Mouse (Mus musculus): ENCODE measurements around the gene Smim13. TPM values are rescaled to one million over a fixed set of nuclear protein-coding genes. Genes with fewer than 3 reads are reported as not detected.
"Not testable (repeated sequence)": the region's sequence is repeated elsewhere in the genome, so short reads cannot be mapped to it uniquely, and the experiment has no call there.

The Smim13 gene
- polyA plus RNA-seq (2014; fragmentation: Nextera tagmentation; extraction: Ambion mirVana) = 13.1 and 14.3 TPM in 2 replicates

- no peaks in the 10 kb centered on the region for H3K9me3 ChIP-seq (ENCODE audit: control insufficient read depth, low read length)
- no peaks in the 10 kb centered on the region for H3K27me3 ChIP-seq (ENCODE audit: control insufficient read depth, insufficient read depth, low read length)
- ATAC-seq (replicated peaks; ENCODE audit: low FRiP score) (peak; percentile 98), DNase-seq (ENCODE audit: low spot score) (peak; percentile 98)
- peak within 1 kb of the TSS; percentile 77 for H3K9ac ChIP-seq (ENCODE audit: low read length)
- peak within 1 kb of the TSS; percentile 62 for H3K27ac ChIP-seq (ENCODE audit: low read depth, low read length)
- peak within 1 kb of the TSS; percentile 86 for H3K4me2 ChIP-seq (ENCODE audit: low read depth, low read length, severe bottlenecking)
- under 1% methylated on average over 70 of the region's 78 CpGs for WGBS
- no peaks in the 10 kb centered on the region for H3K36me3 ChIP-seq (ENCODE audit: control insufficient read depth, insufficient read depth, low read length)
- peak within 1 kb of the TSS; percentile 70 for H3K4me3 ChIP-seq (ENCODE audit: low read depth, low read length)
- no peaks in the 10 kb centered on the region for H3K4me1 ChIP-seq (replicated peaks; ENCODE audit: control insufficient read depth, insufficient read depth, low read length)
Observed at GRCm38 (mm10) chr13:41249538-41250317, at the start of gene Smim13. Smim13 (plus strand) TSS chr13:41249844.

- Histone ChIP-seq H3K36me3 (ENCODE audit: control insufficient read depth, insufficient read depth, low read length) (no peaks in the 10 kb centered on the region), H3K9ac (ENCODE audit: low read length) (no peak overlapping the region), H3K27me3 (ENCODE audit: control insufficient read depth, insufficient read depth, low read length) (no peaks in the 10 kb centered on the region), H3K4me2 (ENCODE audit: low read depth, low read length, severe bottlenecking) (no peak overlapping the region), H3K9me3 (ENCODE audit: control insufficient read depth, low read length) (no peaks in the 10 kb centered on the region), H3K4me1 (replicated peaks; ENCODE audit: control insufficient read depth, insufficient read depth, low read length) (0 out of 2 replicates have a peak, but pooled peaks cover 2% of the 10 kb centered on the region), H3K4me3 (ENCODE audit: low read depth, low read length) (no peak overlapping the region), H3K27ac (ENCODE audit: low read depth, low read length) (no peak overlapping the region)
- ATAC-seq (replicated peaks; ENCODE audit: low FRiP score) (no peak), DNase-seq (ENCODE audit: low spot score) (no peak)
- 79% methylated on average over 2 of the region's 2 CpGs for WGBS
Observed at GRCm38 (mm10) chr13:41200861-41201260, 48.8 kb upstream of the Smim13 start.

GRCm38 (mm10) chr13:41203289-41203688 is 46.4 kb upstream of the Smim13 start:
- no peak overlapping the region for H3K27ac ChIP-seq (ENCODE audit: low read depth, low read length)
- H3K4me3 ChIP-seq (ENCODE audit: low read depth, low read length) = no peak overlapping the region
- H3K4me1 ChIP-seq (replicated peaks; ENCODE audit: control insufficient read depth, insufficient read depth, low read length) = 0 out of 2 replicates have a peak, but pooled peaks cover 2% of the 10 kb centered on the region
- H3K27me3 ChIP-seq (ENCODE audit: control insufficient read depth, insufficient read depth, low read length) = no peaks in the 10 kb centered on the region
- no peaks in the 10 kb centered on the region for H3K9me3 ChIP-seq (ENCODE audit: control insufficient read depth, low read length)
- ATAC-seq (replicated peaks; ENCODE audit: low FRiP score) (no peak), DNase-seq (ENCODE audit: low spot score) (no peak)
- H3K36me3 ChIP-seq (ENCODE audit: control insufficient read depth, insufficient read depth, low read length) = no peaks in the 10 kb centered on the region
- H3K9ac ChIP-seq (ENCODE audit: low read length) = no peak overlapping the region
- 69% methylated on average over 7 of the region's 7 CpGs for WGBS
- H3K4me2 ChIP-seq (ENCODE audit: low read depth, low read length, severe bottlenecking) = no peak overlapping the region

GRCm38 (mm10) chr13:41203691-41204090 is 46.0 kb upstream of the Smim13 start:
- Histone ChIP-seq H3K9me3 (ENCODE audit: control insufficient read depth, low read length) (no peaks in the 10 kb centered on the region), H3K4me3 (ENCODE audit: low read depth, low read length) (no peak overlapping the region), H3K9ac (ENCODE audit: low read length) (no peak overlapping the region), H3K27ac (ENCODE audit: low read depth, low read length) (no peak overlapping the region), H3K36me3 (ENCODE audit: control insufficient read depth, insufficient read depth, low read length) (no peaks in the 10 kb centered on the region), H3K4me2 (ENCODE audit: low read depth, low read length, severe bottlenecking) (no peak overlapping the region), H3K4me1 (replicated peaks; ENCODE audit: control insufficient read depth, insufficient read depth, low read length) (0 out of 2 replicates have a peak, but pooled peaks cover 2% of the 10 kb centered on the region), H3K27me3 (ENCODE audit: control insufficient read depth, insufficient read depth, low read length) (no peaks in the 10 kb centered on the region)
- 73% methylated on average over 9 of the region's 9 CpGs for WGBS
- ATAC-seq (replicated peaks; ENCODE audit: low FRiP score) (no peak), DNase-seq (ENCODE audit: low spot score) (no peak)

- not testable (repeated sequence) for H3K4me1 ChIP-seq (replicated peaks; ENCODE audit: control insufficient read depth, insufficient read depth, low read length); H3K27me3 ChIP-seq (ENCODE audit: control insufficient read depth, insufficient read depth, low read length); H3K9ac ChIP-seq (ENCODE audit: low read length); DNase-seq (ENCODE audit: low spot score); H3K27ac ChIP-seq (ENCODE audit: low read depth, low read length); ATAC-seq (replicated peaks; ENCODE audit: low FRiP score); H3K4me2 ChIP-seq (ENCODE audit: low read depth, low read length, severe bottlenecking); H3K36me3 ChIP-seq (ENCODE audit: control insufficient read depth, insufficient read depth, low read length); H3K9me3 ChIP-seq (ENCODE audit: control insufficient read depth, low read length); H3K4me3 ChIP-seq (ENCODE audit: low read depth, low read length)
Observed at GRCm38 (mm10) chr13:41205568-41205967, 44.1 kb upstream of the Smim13 start.

- H3K9me3 ChIP-seq (ENCODE audit: control insufficient read depth, low read length) = no peaks in the 10 kb centered on the region
- H3K36me3 ChIP-seq (ENCODE audit: control insufficient read depth, insufficient read depth, low read length) = no peaks in the 10 kb centered on the region
- no peak overlapping the region for H3K4me2 ChIP-seq (ENCODE audit: low read depth, low read length, severe bottlenecking)
- no peak overlapping the region for H3K4me3 ChIP-seq (ENCODE audit: low read depth, low read length)
- DNase-seq (ENCODE audit: low spot score) (no peak), ATAC-seq (replicated peaks; ENCODE audit: low FRiP score) (no peak)
- WGBS = 91% methylated on average over 5 of the region's 5 CpGs
- H3K9ac ChIP-seq (ENCODE audit: low read length) = no peak overlapping the region
- no peak overlapping the region for H3K27ac ChIP-seq (ENCODE audit: low read depth, low read length)
- H3K4me1 ChIP-seq (replicated peaks; ENCODE audit: control insufficient read depth, insufficient read depth, low read length) = 0 out of 2 replicates have a peak, but pooled peaks cover 2% of the 10 kb centered on the region
- H3K27me3 ChIP-seq (ENCODE audit: control insufficient read depth, insufficient read depth, low read length) = no peaks in the 10 kb centered on the region
Observed at GRCm38 (mm10) chr13:41206241-41206640, 43.4 kb upstream of the Smim13 start.

- no peak overlapping the region for H3K9ac ChIP-seq (ENCODE audit: low read length)
- no peak overlapping the region for H3K4me3 ChIP-seq (ENCODE audit: low read depth, low read length)
- no peak for DNase-seq (ENCODE audit: low spot score)
- H3K4me2 ChIP-seq (ENCODE audit: low read depth, low read length, severe bottlenecking) = no peak overlapping the region
- 87% methylated on average over 4 of the region's 4 CpGs for WGBS
- H3K27ac ChIP-seq (ENCODE audit: low read depth, low read length) = no peak overlapping the region
- H3K27me3 ChIP-seq (ENCODE audit: control insufficient read depth, insufficient read depth, low read length) = no peaks in the 10 kb centered on the region
- H3K9me3 ChIP-seq (ENCODE audit: control insufficient read depth, low read length) = no peaks in the 10 kb centered on the region
- H3K36me3 ChIP-seq (ENCODE audit: control insufficient read depth, insufficient read depth, low read length) = no peaks in the 10 kb centered on the region
- H3K4me1 ChIP-seq (replicated peaks; ENCODE audit: control insufficient read depth, insufficient read depth, low read length) = no peaks in the 10 kb centered on the region
- no peak for ATAC-seq (replicated peaks; ENCODE audit: low FRiP score)
Observed at GRCm38 (mm10) chr13:41211276-41211675, 38.4 kb upstream of the Smim13 start.

GRCm38 (mm10) chr13:41212558-41213322 is 36.9 kb upstream of the Smim13 start:
- DNase-seq (ENCODE audit: low spot score) (no peak), ATAC-seq (replicated peaks; ENCODE audit: low FRiP score) (no peak)
- H3K4me2 ChIP-seq (ENCODE audit: low read depth, low read length, severe bottlenecking) = no peak overlapping the region
- 85% methylated on average over 6 of the region's 6 CpGs for WGBS
- H3K36me3 ChIP-seq (ENCODE audit: control insufficient read depth, insufficient read depth, low read length) = no peaks in the 10 kb centered on the region
- H3K9me3 ChIP-seq (ENCODE audit: control insufficient read depth, low read length) = no peaks in the 10 kb centered on the region
- H3K4me3 ChIP-seq (ENCODE audit: low read depth, low read length) = no peak overlapping the region
- H3K4me1 ChIP-seq (replicated peaks; ENCODE audit: control insufficient read depth, insufficient read depth, low read length) = no peaks in the 10 kb centered on the region
- no peaks in the 10 kb centered on the region for H3K27me3 ChIP-seq (ENCODE audit: control insufficient read depth, insufficient read depth, low read length)
- H3K9ac ChIP-seq (ENCODE audit: low read length) = no peak overlapping the region
- no peak overlapping the region for H3K27ac ChIP-seq (ENCODE audit: low read depth, low read length)

All from forebrain, embryonic 11.5 days (tissue).